Mouse (Mus musculus) stomach, embryonic 14.5 days (tissue): ENCODE results near the gene Ift88. TPM values are rescaled to one million over a fixed set of nuclear protein-coding genes. Genes with fewer than 3 reads are reported as not detected.
A peak's percentile ranks its signal among the peaks of the same experiment; 100 is the strongest.

ENCODE experiments used
- ATAC-seq: fragments of 200-750 bp; cut with Nextera tagmentation; 2 replicates; pipeline ENCODE4 v1.8.0; 2017; ENCODE audit warnings: low read depth, moderate TSS enrichment; ENCODE audit not compliant: insufficient number of reproducible peaks, insufficient read depth, low FRiP score
- H3K27ac ChIP-seq: fragments of 300-500 bp; sonication (generic); 2 replicates; pipeline ENCODE4 v1.5.1; 2014; ENCODE audit warnings: mild to moderate bottlenecking, low read length, moderate library complexity, mixed read lengths
- H3K27me3 ChIP-seq: fragments of 300-500 bp; sonication (generic); 2 replicates; pipeline ENCODE4 v1.6.1; 2014; ENCODE audit warnings: low read length, control low read depth, mixed read lengths; ENCODE audit not compliant: control insufficient read depth, insufficient read depth
- H3K36me3 ChIP-seq: fragments of 300-500 bp; sonication (generic); 2 replicates; pipeline ENCODE4 v1.6.1; 2014; ENCODE audit warnings: mild to moderate bottlenecking, control low read depth, low read length, moderate library complexity, mixed read lengths; ENCODE audit not compliant: control insufficient read depth, insufficient read depth
- H3K4me1 ChIP-seq: fragments of 300-500 bp; sonication (generic); 2 replicates; pipeline ENCODE4 v1.6.1; 2014; ENCODE audit warnings: low read length, control low read depth, mixed read lengths; ENCODE audit not compliant: control insufficient read depth, insufficient read depth
- H3K4me2 ChIP-seq: fragments of 300-500 bp; sonication (generic); replicated peaks from 2 replicates; pipeline ENCODE4 v1.6.1; 2014; ENCODE audit warnings: low read depth, low read length, control low read depth
- H3K4me3 ChIP-seq: fragments of 300-500 bp; sonication (generic); 2 replicates; pipeline ENCODE4 v1.5.1; 2014; ENCODE audit warnings: low read depth, low read length, control low read depth
- H3K9ac ChIP-seq: fragments of 300-500 bp; sonication (generic); replicated peaks from 2 replicates; pipeline ENCODE4 v1.6.1; 2014; ENCODE audit warnings: low read depth, mild to moderate bottlenecking, control low read depth, low read length, moderate library complexity, mixed read lengths
- H3K9me3 ChIP-seq: fragments of 300-500 bp; sonication (generic); 2 replicates; pipeline ENCODE4 v1.6.1; 2016; ENCODE audit warnings: low read depth, low read length, control low read depth; ENCODE audit not compliant: control insufficient read depth
- WGBS: fragments of 180-500 bp; shearing (Covaris S2); extraction: QIAGEN DNeasy Blood & Tissue Kit; methylation state at CpG from one replicate; pipeline ENCODE4 v1.1.7; 2014; 5-methylcytosine and 5-hydroxymethylcytosine counted together
- polyA plus RNA-seq: library from polyadenylated mRNA; unstranded; fragments of >200 nt; fragmentation: Nextera tagmentation; extraction: Ambion mirVana; gene quantifications from 2 replicates; pipeline ENCODE4 v1.2.1, GENCODE M21; 2014

The Ift88 gene
- polyA plus RNA-seq, 1 experiment from 2014 or later = 22.8 TPM

DNA sequence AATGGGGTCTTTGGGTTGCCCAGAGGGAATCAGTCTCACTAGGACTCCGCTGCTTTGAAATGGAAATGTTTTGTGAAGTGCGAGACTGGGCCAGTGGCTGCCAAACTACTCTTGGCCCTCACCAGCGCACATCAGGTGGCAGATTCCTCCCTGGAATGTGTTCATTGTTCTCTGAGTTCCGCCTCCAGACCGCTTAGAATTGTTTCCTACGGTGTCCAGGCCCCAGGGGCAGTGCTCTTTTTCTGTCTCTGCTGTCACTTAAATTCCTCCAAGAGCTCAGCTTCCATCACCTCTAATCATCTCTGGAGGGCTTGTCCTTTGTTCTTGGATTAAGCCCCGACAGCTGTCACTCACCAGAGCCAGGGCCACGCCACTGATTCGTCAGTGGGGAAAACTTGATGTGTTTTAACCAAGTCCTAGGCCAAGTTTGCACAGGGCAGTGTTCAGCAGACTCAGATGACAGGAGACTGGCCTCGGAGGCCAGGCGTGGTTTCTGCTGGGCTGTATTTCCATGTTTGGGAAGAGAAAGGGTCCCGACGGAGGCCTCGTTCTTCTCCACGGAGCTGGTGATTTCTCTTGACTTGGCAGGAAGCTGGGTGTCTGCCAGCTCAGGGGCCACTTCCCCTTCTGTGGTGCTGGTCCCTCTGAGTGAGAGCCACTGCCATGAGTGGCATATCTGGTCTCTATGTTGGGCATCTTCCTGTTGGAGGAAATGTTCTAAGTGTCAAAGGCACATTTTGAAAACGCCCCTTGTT is 113.6 kb downstream of the Ift88 start:
- H3K27me3 ChIP-seq = 0 out of 2 replicates have a peak, but pooled peaks cover 2% of the 10 kb centered on the region
- no peak overlapping the region; the same call in 1 of the 2 replicates for H3K9ac ChIP-seq
- peaks cover 27% of the 10 kb centered on the region; the same call in 1 of the 2 replicates for H3K4me1 ChIP-seq
- H3K36me3 ChIP-seq = no peaks in the 10 kb centered on the region
- H3K4me2 ChIP-seq = 0 out of 2 replicates have a peak overlapping the region, but pooled peaks have one; percentile 18
- 24% methylated on average over 16 of the region's 16 CpGs for WGBS
- 0 out of 2 replicates have a peak, but pooled peaks have one; percentile 24 for ATAC-seq
- no peaks in the 10 kb centered on the region for H3K9me3 ChIP-seq
- H3K4me3 ChIP-seq = no peak overlapping the region
- H3K27ac ChIP-seq = peak overlapping the region; percentile 85

GRCm38 (mm10) chr14:57540683-57541082 is 116.8 kb downstream of the Ift88 start:
- H3K4me1 ChIP-seq = peaks cover 17% of the 10 kb centered on the region; the same call in 1 of the 2 replicates
- no peak for ATAC-seq
- H3K27me3 ChIP-seq = no peaks in the 10 kb centered on the region

DNA sequence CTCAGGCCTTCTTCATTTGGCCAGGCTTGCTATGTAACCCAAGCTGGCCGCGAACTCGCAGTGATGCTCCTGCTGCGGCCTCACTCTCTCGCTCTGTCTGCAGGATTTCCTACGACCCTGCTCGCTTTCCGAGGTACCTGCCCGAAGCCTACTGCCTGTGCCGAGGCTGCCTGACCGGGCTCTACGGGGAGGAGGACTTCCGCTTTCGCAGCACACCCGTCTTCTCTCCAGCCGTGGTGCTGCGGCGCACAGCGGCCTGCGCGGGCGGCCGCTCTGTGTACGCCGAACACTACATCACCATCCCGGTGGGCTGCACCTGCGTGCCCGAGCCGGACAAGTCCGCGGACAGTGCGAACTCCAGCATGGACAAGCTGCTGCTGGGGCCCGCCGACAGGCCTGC is 118.4 kb downstream of the Ift88 start:
- WGBS = 65% methylated on average over 34 of the region's 34 CpGs
- Histone ChIP-seq H3K9ac (no peak overlapping the region), H3K27ac (no peak overlapping the region), H3K36me3 (no peaks in the 10 kb centered on the region), H3K27me3 (no peaks in the 10 kb centered on the region), H3K4me3 (no peak overlapping the region), H3K9me3 (no peaks in the 10 kb centered on the region), H3K4me1 (peaks cover 15% of the 10 kb centered on the region), H3K4me2 (no peak overlapping the region)
- ATAC-seq = no peak

More at GRCm38 (mm10) chr14:57540683-57541082, 116.8 kb downstream of the Ift88 start:
- Histone ChIP-seq H3K4me2 (no peak overlapping the region), H3K36me3 (no peaks in the 10 kb centered on the region), H3K27ac (no peak overlapping the region), H3K4me3 (no peak overlapping the region), H3K9ac (no peak overlapping the region), H3K9me3 (no peaks in the 10 kb centered on the region)
- WGBS = 73% methylated on average over 11 of the region's 11 CpGs

- H3K27me3 ChIP-seq = no peaks in the 10 kb centered on the region
- peaks cover 7% of the 10 kb centered on the region; the same call in 1 of the 2 replicates for H3K4me1 ChIP-seq
- no peaks in the 10 kb centered on the region for H3K36me3 ChIP-seq
- no peak overlapping the region for H3K4me3 ChIP-seq
- ATAC-seq = no peak
- no peak overlapping the region for H3K4me2 ChIP-seq
- WGBS = 87% methylated on average over 13 of the region's 13 CpGs
- H3K9ac ChIP-seq = no peak overlapping the region
- H3K27ac ChIP-seq = no peak overlapping the region
- no peaks in the 10 kb centered on the region for H3K9me3 ChIP-seq
Observed at GRCm38 (mm10) chr14:57543420-57544039, 119.7 kb downstream of the Ift88 start.

- no peak overlapping the region for H3K4me2 ChIP-seq
- H3K4me3 ChIP-seq = no peak overlapping the region
- 83% methylated on average over 17 of the region's 17 CpGs for WGBS
- no peaks in the 10 kb centered on the region for H3K27me3 ChIP-seq
- no peaks in the 10 kb centered on the region for H3K9me3 ChIP-seq
- H3K9ac ChIP-seq = no peak overlapping the region
- no peak overlapping the region for H3K27ac ChIP-seq
- peaks cover 7% of the 10 kb centered on the region; the same call in 1 of the 2 replicates for H3K4me1 ChIP-seq
- ATAC-seq = no peak
- no peaks in the 10 kb centered on the region; the same call in 1 of the 2 replicates for H3K36me3 ChIP-seq
Observed at GRCm38 (mm10) chr14:57545526-57545925, 121.7 kb downstream of the Ift88 start.

DNA sequence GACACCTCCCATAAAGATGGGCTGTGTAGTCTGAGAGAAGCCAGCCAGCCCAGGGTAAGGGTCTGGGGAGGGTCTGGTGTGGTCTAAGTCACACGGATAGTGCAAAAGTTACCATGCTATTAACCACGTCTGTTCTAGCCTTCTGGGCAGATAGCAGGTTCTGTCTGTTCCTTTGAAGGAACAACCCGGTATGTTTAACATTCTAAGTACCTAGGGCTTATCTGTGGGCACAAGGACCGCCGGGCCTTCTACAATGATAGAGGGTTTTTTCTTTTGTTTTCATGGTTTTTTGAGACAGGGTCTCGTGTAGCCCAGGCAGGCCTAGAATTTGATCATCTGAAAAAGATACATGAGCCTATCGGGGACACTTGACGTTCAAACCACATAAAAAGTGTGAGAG is 122.3 kb downstream of the Ift88 start:
- peak overlapping the region; percentile 78 for H3K27ac ChIP-seq
- H3K4me2 ChIP-seq = no peak overlapping the region
- no peak for ATAC-seq
- WGBS = 84% methylated on average over 8 of the region's 8 CpGs
- no peaks in the 10 kb centered on the region for H3K9me3 ChIP-seq
- peaks cover 7% of the 10 kb centered on the region; the same call in 1 of the 2 replicates for H3K4me1 ChIP-seq
- H3K4me3 ChIP-seq = no peak overlapping the region
- H3K27me3 ChIP-seq = no peaks in the 10 kb centered on the region
- H3K36me3 ChIP-seq = no peaks in the 10 kb centered on the region; the same call in 1 of the 2 replicates
- no peak overlapping the region for H3K9ac ChIP-seq

DNA sequence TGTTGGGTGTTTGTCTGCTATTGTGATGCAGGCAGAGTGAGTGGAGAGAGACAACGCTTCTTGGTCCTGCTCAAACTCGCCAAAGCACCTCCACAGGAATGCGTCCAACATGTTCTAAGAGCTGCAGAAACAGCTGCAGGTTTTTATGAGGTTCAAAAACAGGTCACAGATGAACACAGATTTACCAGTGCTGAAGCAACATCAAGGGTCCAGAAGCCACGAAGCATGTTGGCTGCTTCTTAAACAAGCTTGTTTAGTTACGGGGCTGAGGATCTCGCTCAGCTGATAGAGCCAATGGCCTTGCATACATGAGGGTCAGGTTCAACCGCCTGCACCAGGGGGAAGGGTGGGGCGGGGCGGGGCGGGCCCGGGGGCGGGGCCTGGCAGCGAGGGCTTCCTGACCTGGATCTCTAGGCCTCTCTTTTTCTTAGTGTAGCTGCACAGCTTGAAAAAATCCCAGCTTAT is 122.7 kb downstream of the Ift88 start:
- peak; percentile 83 for ATAC-seq

GRCm38 (mm10) chr14:57547062-57547461 is 123.2 kb downstream of the Ift88 start:
- H3K27ac ChIP-seq = peak overlapping the region; percentile 78
- no peak overlapping the region for H3K4me2 ChIP-seq
- ATAC-seq = peak; percentile 66; the same call in 1 of the 2 replicates
- no peaks in the 10 kb centered on the region for H3K27me3 ChIP-seq
- 38% methylated on average over 5 of the region's 5 CpGs for WGBS
- peaks cover 7% of the 10 kb centered on the region; the same call in 1 of the 2 replicates for H3K4me1 ChIP-seq
- no peak overlapping the region for H3K9ac ChIP-seq
- no peaks in the 10 kb centered on the region; the same call in 1 of the 2 replicates for H3K36me3 ChIP-seq
- no peak overlapping the region for H3K4me3 ChIP-seq
- H3K9me3 ChIP-seq = no peaks in the 10 kb centered on the region

More for the DNA sequence above, 122.7 kb downstream of the Ift88 start:
- Histone ChIP-seq H3K27me3 (no peaks in the 10 kb centered on the region), H3K4me2 (no peak overlapping the region), H3K27ac (peak overlapping the region; percentile 78), H3K9me3 (no peaks in the 10 kb centered on the region), H3K36me3 (no peaks in the 10 kb centered on the region; the same call in 1 of the 2 replicates), H3K4me1 (peaks cover 7% of the 10 kb centered on the region; the same call in 1 of the 2 replicates), H3K9ac (no peak overlapping the region), H3K4me3 (no peak overlapping the region)
- 13% methylated on average over 13 of the region's 13 CpGs for WGBS
